Mouse (Mus musculus): ENCODE measurements around the gene Mettl27.

- no peak for TF ChIP-seq ZNF384 (IDR thresholded peaks at IDR 0.05; ENCODE audit: low read depth, low read length)
- no peak for TF ChIP-seq CHD2 (IDR thresholded peaks at IDR 0.05; ENCODE audit: low read depth, low read length)
- no peak for TF ChIP-seq MAFK (IDR thresholded peaks at IDR 0.05; ENCODE audit: insufficient read depth, low read depth, low read length)
These were observed 50.9 kb downstream of the Mettl27 start for GRCm38 (mm10) chr5:134983111-134983510.
